In the genomic region with DNA sequence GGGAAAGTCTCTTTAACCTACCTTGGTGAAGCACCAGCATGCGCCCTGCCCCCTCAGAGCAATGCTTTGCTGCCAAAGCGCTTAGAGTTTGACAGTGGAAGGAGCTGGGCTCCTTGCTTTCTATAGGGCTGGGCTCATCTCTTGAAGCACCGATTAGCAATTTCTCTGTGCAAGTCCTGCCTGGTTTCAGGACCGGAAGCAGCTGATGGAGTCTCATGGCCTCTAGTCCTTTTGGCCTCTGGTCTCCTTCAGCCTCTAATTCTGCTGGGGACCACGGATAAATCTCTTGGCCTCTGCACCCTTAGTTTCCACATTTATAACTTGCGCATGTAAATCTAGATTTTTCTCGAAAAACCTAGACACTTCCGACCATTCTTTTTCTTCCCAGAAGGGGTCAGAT, we compare ENCODE assay signal across 12 mouse cellular contexts. TPM values are rescaled to one million over a fixed set of nuclear protein-coding genes. Genes with fewer than 3 reads are reported as not detected.
DNase-seq lines count a peak whose midpoint lies in the region; ATAC-seq lines count a peak whose summit lies in the region.
"Had no signal": no experiment of that assay in that cellular context is flagged by ENCODE, and none has a peak within 500 bp of the region (broad histone marks: within the 10 kb centered on the region; RNA-seq: fewer than 3 reads in every experiment).

No protein-coding gene starts in this region.

- peaks cover 8% of the 10 kb centered on the region for H3K36me3 ChIP-seq in forebrain, embryonic 10.5 days (replicated peaks)
- no peaks in the 10 kb centered on the region for H3K36me3 ChIP-seq in forebrain, embryonic 16.5 days (ENCODE audit: control insufficient read depth, insufficient read depth)
- no peaks in the 10 kb centered on the region for H3K36me3 ChIP-seq in midbrain, embryonic 12.5 days
- H3K36me3 ChIP-seq in midbrain, embryonic 16.5 days (ENCODE audit: control insufficient read depth, insufficient read depth, low read length) = no peaks in the 10 kb centered on the region
- H3K36me3 ChIP-seq in hindbrain, embryonic 15.5 days = no peaks in the 10 kb centered on the region
- no peaks in the 10 kb centered on the region for H3K36me3 ChIP-seq in neural tube, embryonic 13.5 days

- peak overlapping the region; percentile 73; the same call in 1 of the 2 replicates for H3K27ac ChIP-seq in forebrain, embryonic 10.5 days
- H3K27ac ChIP-seq in forebrain, embryonic 16.5 days (ENCODE audit: low read length) = no peak overlapping the region
- H3K27ac ChIP-seq in midbrain, embryonic 12.5 days (replicated peaks) = no peak overlapping the region
- no peak overlapping the region for H3K27ac ChIP-seq in midbrain, embryonic 16.5 days (ENCODE audit: low read length)
- no peak overlapping the region for H3K27ac ChIP-seq in hindbrain, embryonic 15.5 days (replicated peaks)
- H3K27ac ChIP-seq in neural tube, embryonic 13.5 days (replicated peaks) = no peak overlapping the region
- H3K27ac ChIP-seq: macrophage had no signal

- DNase-seq in forebrain, embryonic 10.5 days (ENCODE audit: extremely low spot score, low spot score) = peak; percentile 33
- DNase-seq in kidney, postnatal 25 days = no peak
- no peak for DNase-seq in thymus, adult 18-20 months
- DNase-seq: adrenal gland, postnatal 25 days; cerebellum, adult 11-12 months; kidney, adult 8-10 months had no signal

- WGBS in forebrain, embryonic 10.5 days = 13% methylated on average over 8 of the region's 8 CpGs
- WGBS in forebrain, embryonic 16.5 days = 12% methylated on average over 8 of the region's 8 CpGs
- WGBS in midbrain, embryonic 12.5 days = 13% methylated on average over 8 of the region's 8 CpGs
- WGBS in midbrain, embryonic 16.5 days = 19% methylated on average over 8 of the region's 8 CpGs
- 20% methylated on average over 8 of the region's 8 CpGs for WGBS in hindbrain, embryonic 15.5 days
- WGBS in neural tube, embryonic 13.5 days = 23% methylated on average over 8 of the region's 8 CpGs

- peak overlapping the region; percentile 71 for H3K4me3 ChIP-seq in forebrain, embryonic 10.5 days
- no peak overlapping the region for H3K4me3 ChIP-seq in forebrain, embryonic 16.5 days (replicated peaks; ENCODE audit: low read length)
- peak overlapping the region; percentile 53 for H3K4me3 ChIP-seq in midbrain, embryonic 12.5 days
- no peak overlapping the region for H3K4me3 ChIP-seq in midbrain, embryonic 16.5 days (ENCODE audit: low read depth, low read length)
- no peak overlapping the region for H3K4me3 ChIP-seq in hindbrain, embryonic 15.5 days
- peak overlapping the region; percentile 22; the same call in 1 of the 2 replicates for H3K4me3 ChIP-seq in neural tube, embryonic 13.5 days

- H3K9me3 ChIP-seq in forebrain, embryonic 10.5 days = no peaks in the 10 kb centered on the region
- H3K9me3 ChIP-seq in forebrain, embryonic 16.5 days (ENCODE audit: control insufficient read depth, low read length) = no peaks in the 10 kb centered on the region
- H3K9me3 ChIP-seq in midbrain, embryonic 12.5 days = no peaks in the 10 kb centered on the region
- H3K9me3 ChIP-seq in midbrain, embryonic 16.5 days (replicated peaks; ENCODE audit: control insufficient read depth, low read length, poor library complexity, severe bottlenecking) = no peaks in the 10 kb centered on the region
- H3K9me3 ChIP-seq in hindbrain, embryonic 15.5 days = no peaks in the 10 kb centered on the region
- no peaks in the 10 kb centered on the region for H3K9me3 ChIP-seq in neural tube, embryonic 13.5 days

- H3K27me3 ChIP-seq in forebrain, embryonic 10.5 days (ENCODE audit: poor library complexity, severe bottlenecking) = peaks cover 100% of the 10 kb centered on the region
- H3K27me3 ChIP-seq in forebrain, embryonic 16.5 days (replicated peaks; ENCODE audit: control insufficient read depth, insufficient read depth, low read length) = peaks cover 66% of the 10 kb centered on the region
- peaks cover 98% of the 10 kb centered on the region for H3K27me3 ChIP-seq in midbrain, embryonic 12.5 days
- H3K27me3 ChIP-seq in midbrain, embryonic 16.5 days (ENCODE audit: control insufficient read depth, insufficient read depth, low read depth, low read length) = peaks cover 48% of the 10 kb centered on the region
- H3K27me3 ChIP-seq in hindbrain, embryonic 15.5 days = peaks cover 67% of the 10 kb centered on the region
- peaks cover 93% of the 10 kb centered on the region for H3K27me3 ChIP-seq in neural tube, embryonic 13.5 days

- H3K4me2 ChIP-seq in forebrain, embryonic 16.5 days (ENCODE audit: low read length) = no peak overlapping the region
- 0 out of 2 replicates have a peak overlapping the region, but pooled peaks have one; percentile 79 for H3K4me2 ChIP-seq in midbrain, embryonic 12.5 days (replicated peaks)
- no peak overlapping the region for H3K4me2 ChIP-seq in midbrain, embryonic 16.5 days (ENCODE audit: low read length)
- H3K4me2 ChIP-seq in hindbrain, embryonic 15.5 days = peak overlapping the region; percentile 9; the same call in 1 of the 2 replicates
- H3K4me2 ChIP-seq in neural tube, embryonic 13.5 days = no peak overlapping the region

- H3K9ac ChIP-seq in forebrain, embryonic 16.5 days (replicated peaks; ENCODE audit: low read depth, low read length) = no peak overlapping the region
- H3K9ac ChIP-seq in midbrain, embryonic 12.5 days (replicated peaks) = no peak overlapping the region
- no peak overlapping the region for H3K9ac ChIP-seq in midbrain, embryonic 16.5 days (ENCODE audit: low read depth, low read length)
- H3K9ac ChIP-seq in hindbrain, embryonic 15.5 days = no peak overlapping the region
- no peak overlapping the region for H3K9ac ChIP-seq in neural tube, embryonic 13.5 days

- peaks cover 76% of the 10 kb centered on the region for H3K4me1 ChIP-seq in forebrain, embryonic 10.5 days
- H3K4me1 ChIP-seq in forebrain, embryonic 16.5 days (replicated peaks; ENCODE audit: control insufficient read depth, insufficient read depth, low read length) = peaks cover 20% of the 10 kb centered on the region
- peaks cover 36% of the 10 kb centered on the region for H3K4me1 ChIP-seq in midbrain, embryonic 12.5 days
- H3K4me1 ChIP-seq in midbrain, embryonic 16.5 days (ENCODE audit: control insufficient read depth, insufficient read depth, low read length) = peaks cover 13% of the 10 kb centered on the region; the same call in 1 of the 2 replicates
- peaks cover 35% of the 10 kb centered on the region for H3K4me1 ChIP-seq in hindbrain, embryonic 15.5 days (replicated peaks)
- peaks cover 39% of the 10 kb centered on the region for H3K4me1 ChIP-seq in neural tube, embryonic 13.5 days (replicated peaks)

- no peak for ATAC-seq in forebrain, embryonic 16.5 days
- ATAC-seq in midbrain, embryonic 12.5 days (ENCODE audit: low FRiP score, low read depth) = no peak
- ATAC-seq in midbrain, embryonic 16.5 days = no peak
- ATAC-seq in hindbrain, embryonic 15.5 days (ENCODE audit: low FRiP score, low read depth) = no peak
- no peak for ATAC-seq in neural tube, embryonic 13.5 days (ENCODE audit: low read depth)

RNA-seq across cellular contexts. Expression of gene Msx1, which starts 3.7 kb away (rescaled TPM):
- polyA plus RNA-seq in forebrain, embryonic 10.5 days (2016; fragmentation: Nextera tagmentation; extraction: Ambion mirVana) = 176 and 192 TPM in 2 replicates
- 11.4 and 16.8 TPM in 2 replicates for polyA plus RNA-seq in forebrain, embryonic 16.5 days (2015; fragmentation: Nextera tagmentation; extraction: Ambion mirVana)
- 88.4 and 102 TPM in 2 replicates for polyA plus RNA-seq in midbrain, embryonic 12.5 days (2016; fragmentation: Nextera tagmentation; extraction: Ambion mirVana)
- polyA plus RNA-seq in midbrain, embryonic 16.5 days (2015; fragmentation: Nextera tagmentation; extraction: Ambion mirVana) = 10.8 and 13.0 TPM in 2 replicates
- 26.4 and 36.7 TPM in 2 replicates for polyA plus RNA-seq in hindbrain, embryonic 15.5 days (2015; fragmentation: Nextera tagmentation; extraction: Ambion mirVana)
- polyA plus RNA-seq in neural tube, embryonic 13.5 days (2015; fragmentation: Nextera tagmentation; extraction: Ambion mirVana) = 19.7 and 24.3 TPM in 2 replicates
- polyA plus RNA-seq: macrophage had no signal

Comparison
In these comparisons a context has a peak if more than half of its experiments do, and no peak if none do; other contexts are left out.
1. H3K4me3 ChIP-seq: peak in forebrain, embryonic 10.5 days (single experiment), midbrain, embryonic 12.5 days (single experiment) and neural tube, embryonic 13.5 days (single experiment); none in forebrain, embryonic 16.5 days (single experiment), midbrain, embryonic 16.5 days (single experiment) and hindbrain, embryonic 15.5 days (single experiment).
2. H3K4me2 ChIP-seq: peak in midbrain, embryonic 12.5 days (single experiment) and hindbrain, embryonic 15.5 days (single experiment); none in forebrain, embryonic 16.5 days (single experiment), midbrain, embryonic 16.5 days (single experiment) and neural tube, embryonic 13.5 days (single experiment).